Mouse (Mus musculus) inflammation-experienced regulatory T-cells, adult 6 months (primary cell): ENCODE results near the gene Coa5. TPM values are rescaled to one million over a fixed set of nuclear protein-coding genes. Genes with fewer than 3 reads are reported as not detected.
A peak's percentile ranks its signal among the peaks of the same experiment; 100 is the strongest.

Source experiments
- ATAC-seq: one replicate; pipeline ENCODE4 v1.8.0; 2017
- polyA plus RNA-seq, 3 experiments: library from polyadenylated mRNA; unstranded; fragments of 100-300 nt; shearing (Covaris generic); gene quantifications; one replicate each; pipeline ENCODE4 v1.2.1; 2017

Gene Coa5
- polyA plus RNA-seq, 3 experiments from 2014 or later: 56.3 to 64.4 (median 64.3) TPM

GRCm38 (mm10) chr1:37428911-37429310 lies 992 bp downstream of the Coa5 start:
- ATAC-seq: no peak

- no peak for ATAC-seq
Measured at GRCm38 (mm10) chr1:37427144-37427875, 2.6 kb downstream of the Coa5 start.

GRCm38 (mm10) chr1:37419420-37419819 lies 10.5 kb downstream of the Coa5 start:
- peak; percentile 98 for ATAC-seq

- no peak for ATAC-seq
Measured at GRCm38 (mm10) chr1:37415394-37415793, 14.5 kb downstream of the Coa5 start.

- no peak for ATAC-seq
Measured at GRCm38 (mm10) chr1:37409647-37410046, 20.3 kb downstream of the Coa5 start.

GRCm38 (mm10) chr1:37408678-37409077 lies 21.2 kb downstream of the Coa5 start:
- no peak for ATAC-seq

GRCm38 (mm10) chr1:37408059-37408458 lies 21.8 kb downstream of the Coa5 start:
- no peak for ATAC-seq

- no peak for ATAC-seq
Measured at GRCm38 (mm10) chr1:37407228-37407627, 22.7 kb downstream of the Coa5 start.

- ATAC-seq: no peak
Measured at GRCm38 (mm10) chr1:37405137-37405536, 24.8 kb downstream of the Coa5 start.

- ATAC-seq: no peak
Measured at GRCm38 (mm10) chr1:37401687-37402086, 28.2 kb downstream of the Coa5 start.

- ATAC-seq: no peak
Measured at GRCm38 (mm10) chr1:37399734-37400133, 30.2 kb downstream of the Coa5 start.

GRCm38 (mm10) chr1:37398961-37399360 lies 30.9 kb downstream of the Coa5 start:
- ATAC-seq: no peak

GRCm38 (mm10) chr1:37396481-37396880 lies 33.4 kb downstream of the Coa5 start:
- no peak for ATAC-seq

- ATAC-seq: no peak
Measured at GRCm38 (mm10) chr1:37393174-37393573, 36.7 kb downstream of the Coa5 start.

GRCm38 (mm10) chr1:37386448-37386971 lies 43.4 kb downstream of the Coa5 start:
- no peak for ATAC-seq

- no peak for ATAC-seq
Measured at GRCm38 (mm10) chr1:37384304-37384703, 45.6 kb downstream of the Coa5 start.

GRCm38 (mm10) chr1:37380913-37381312 lies 49.0 kb downstream of the Coa5 start:
- ATAC-seq: no peak

- ATAC-seq: no peak
Measured at GRCm38 (mm10) chr1:37379536-37379935, 50.4 kb downstream of the Coa5 start.

- no peak for ATAC-seq
Measured at GRCm38 (mm10) chr1:37378095-37378494, 51.8 kb downstream of the Coa5 start.

GRCm38 (mm10) chr1:37376751-37377150 lies 53.2 kb downstream of the Coa5 start:
- no peak for ATAC-seq

GRCm38 (mm10) chr1:37376177-37376576 lies 53.7 kb downstream of the Coa5 start:
- ATAC-seq: no peak

GRCm38 (mm10) chr1:37368768-37369385 lies 61.0 kb downstream of the Coa5 start:
- ATAC-seq: no peak

- no peak for ATAC-seq
Measured at GRCm38 (mm10) chr1:37368125-37368524, 61.8 kb downstream of the Coa5 start.
